Mouse (Mus musculus): Measurements from ENCODE around the gene Zfp266. TPM values are rescaled to one million over a fixed set of nuclear protein-coding genes. Genes with fewer than 3 reads are reported as not detected.

Gene Zfp266
- total and polyA plus RNA-seq, 2 experiments: 2.7 to 28.6 TPM

DNA sequence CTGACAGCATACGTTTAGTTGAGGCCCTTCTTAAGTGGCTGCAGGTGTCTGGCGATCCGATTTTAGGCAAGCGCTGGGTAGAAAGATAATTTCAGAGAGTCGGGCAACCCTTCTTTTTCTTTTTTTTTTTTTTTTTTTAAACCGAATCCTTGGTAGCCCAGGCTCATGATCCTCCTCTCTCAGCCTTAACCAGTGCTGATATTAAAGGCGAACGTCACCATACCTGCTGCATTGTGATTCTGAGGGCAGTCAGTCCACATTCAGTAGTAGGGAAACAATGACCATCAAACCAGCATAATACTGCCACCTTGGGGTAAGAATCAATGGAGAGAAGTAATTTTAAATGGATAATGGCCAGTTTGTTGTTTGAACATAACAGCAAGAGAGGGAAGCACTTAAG is 23.9 kb upstream of the Zfp266 start:
- DNase-seq (ENCODE audit: extremely low read depth, low read depth, low spot score): peak; percentile 81
- no peaks in the 10 kb centered on the region for H3K79me2 ChIP-seq (ENCODE audit: control insufficient read depth, insufficient read depth, low read length)
- H3K4me1 ChIP-seq (ENCODE audit: control insufficient read depth, insufficient read depth, low read length): no peaks in the 10 kb centered on the region; the same call in 1 of the 2 replicates
- no peaks in the 10 kb centered on the region for H3K36me3 ChIP-seq (ENCODE audit: control insufficient read depth, insufficient read depth, low read length)
- 10% methylated on average over 8 of the region's 8 CpGs for WGBS
- no peak overlapping the region; the same call in 1 of the 2 replicates for H3K9ac ChIP-seq (ENCODE audit: low read depth, low read length)
- TF ChIP-seq POLR2A (IDR thresholded peaks at IDR 0.05; ENCODE audit: extremely low read depth, insufficient read depth, low read length) (no peak), CTCF (IDR thresholded peaks at IDR 0.05; ENCODE audit: low read depth, low read length) (peak; percentile 65)
- no peaks in the 10 kb centered on the region for H3K27me3 ChIP-seq (ENCODE audit: control insufficient read depth, insufficient read depth, low read length)
- peak overlapping the region; percentile 73 for H3K27ac ChIP-seq (replicated peaks; ENCODE audit: insufficient read depth, low read depth, low read length)
- peak overlapping the region; percentile 57 for H3K4me3 ChIP-seq (ENCODE audit: insufficient read depth, low read depth, low read length)

DNA sequence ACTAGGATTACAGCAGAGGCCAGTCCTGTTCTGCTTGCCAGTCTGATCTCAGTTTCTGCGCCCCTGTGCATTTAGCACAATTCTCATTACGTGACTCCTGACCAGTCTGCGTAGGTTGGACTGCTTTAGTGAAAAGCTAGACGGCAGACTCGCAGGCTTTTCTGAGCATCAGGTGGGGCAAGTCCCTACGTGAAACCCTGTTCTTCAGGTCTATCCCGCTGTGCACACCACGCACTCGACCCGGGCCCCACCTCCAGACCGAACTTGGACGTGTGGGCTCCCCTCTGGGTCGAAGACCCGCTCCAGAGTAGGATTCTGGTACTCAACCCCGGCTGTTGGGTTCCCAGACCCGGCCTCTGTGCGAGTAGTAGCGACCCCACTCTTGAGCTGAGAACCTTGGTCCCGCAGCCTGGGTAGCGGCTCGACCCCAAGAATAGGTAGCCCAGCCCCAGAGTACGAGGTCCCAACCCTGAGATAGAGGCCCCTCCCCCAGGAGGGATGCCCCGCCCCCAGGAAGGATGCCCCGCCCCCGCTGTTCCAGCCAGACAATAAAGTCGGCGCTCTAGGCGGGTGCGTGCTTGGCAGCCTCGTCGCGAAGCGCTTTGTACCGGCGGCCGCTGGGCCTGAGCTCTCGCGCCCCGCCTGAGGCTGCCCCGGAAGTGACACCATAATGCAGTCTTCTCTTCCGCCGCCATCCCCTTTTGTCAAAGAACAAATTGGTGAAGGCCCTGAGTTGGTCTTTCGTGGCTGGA is 23.0 kb upstream of the Zfp266 start:
- Histone ChIP-seq H3K4me1 (ENCODE audit: control insufficient read depth, insufficient read depth, low read length) (no peaks in the 10 kb centered on the region; the same call in 1 of the 2 replicates), H3K4me3 (ENCODE audit: insufficient read depth, low read depth, low read length) (peak overlapping the region; percentile 57), H3K27me3 (ENCODE audit: control insufficient read depth, insufficient read depth, low read length) (no peaks in the 10 kb centered on the region), H3K79me2 (ENCODE audit: control insufficient read depth, insufficient read depth, low read length) (no peaks in the 10 kb centered on the region), H3K27ac (replicated peaks; ENCODE audit: insufficient read depth, low read depth, low read length) (peak overlapping the region; percentile 85), H3K9ac (ENCODE audit: low read depth, low read length) (peak overlapping the region; percentile 64), H3K36me3 (ENCODE audit: control insufficient read depth, insufficient read depth, low read length) (no peaks in the 10 kb centered on the region)
- WGBS: 4% methylated on average over 43 of the region's 43 CpGs
- peak; percentile 77 for DNase-seq (ENCODE audit: extremely low read depth, low read depth, low spot score)
- TF ChIP-seq CTCF (IDR thresholded peaks at IDR 0.05; ENCODE audit: low read depth, low read length) (0 out of 2 replicates have a peak, but pooled peaks have one; percentile 2), POLR2A (IDR thresholded peaks at IDR 0.05; ENCODE audit: extremely low read depth, insufficient read depth, low read length) (0 out of 2 replicates have a peak, but pooled peaks have one; percentile 16)

DNA sequence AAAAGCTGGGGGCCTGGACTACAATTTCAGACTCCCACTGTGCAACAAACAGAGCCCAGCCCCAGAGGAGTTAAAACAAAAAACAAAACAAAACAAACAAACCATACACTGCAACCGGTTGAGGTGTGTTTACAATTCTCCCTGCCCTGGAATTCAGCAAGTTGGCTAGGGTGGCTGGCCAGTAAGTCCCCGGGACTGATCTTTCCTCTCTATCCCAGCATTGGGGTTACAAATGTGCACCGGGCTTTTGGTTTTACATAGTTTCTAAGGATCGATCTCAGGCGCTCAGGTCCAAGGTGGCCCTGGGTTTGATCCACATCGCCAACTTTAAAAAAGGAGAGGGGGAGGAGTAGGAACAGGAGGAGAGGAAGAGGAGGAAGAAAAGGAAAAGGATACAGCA is 22.3 kb upstream of the Zfp266 start:
- Histone ChIP-seq H3K79me2 (ENCODE audit: control insufficient read depth, insufficient read depth, low read length) (no peaks in the 10 kb centered on the region), H3K4me3 (ENCODE audit: insufficient read depth, low read depth, low read length) (peak overlapping the region; percentile 57; the same call in 1 of the 2 replicates), H3K4me1 (ENCODE audit: control insufficient read depth, insufficient read depth, low read length) (no peaks in the 10 kb centered on the region; the same call in 1 of the 2 replicates), H3K9ac (ENCODE audit: low read depth, low read length) (no peak overlapping the region), H3K27ac (replicated peaks; ENCODE audit: insufficient read depth, low read depth, low read length) (no peak overlapping the region; the same call in none of the 2 replicates), H3K36me3 (ENCODE audit: control insufficient read depth, insufficient read depth, low read length) (no peaks in the 10 kb centered on the region), H3K27me3 (ENCODE audit: control insufficient read depth, insufficient read depth, low read length) (no peaks in the 10 kb centered on the region)
- DNase-seq (ENCODE audit: extremely low read depth, low read depth, low spot score): peak; percentile 59
- WGBS: 14% methylated on average over 6 of the region's 6 CpGs
- TF ChIP-seq CTCF (IDR thresholded peaks at IDR 0.05; ENCODE audit: low read depth, low read length) (no peak), POLR2A (IDR thresholded peaks at IDR 0.05; ENCODE audit: extremely low read depth, insufficient read depth, low read length) (no peak)

DNA sequence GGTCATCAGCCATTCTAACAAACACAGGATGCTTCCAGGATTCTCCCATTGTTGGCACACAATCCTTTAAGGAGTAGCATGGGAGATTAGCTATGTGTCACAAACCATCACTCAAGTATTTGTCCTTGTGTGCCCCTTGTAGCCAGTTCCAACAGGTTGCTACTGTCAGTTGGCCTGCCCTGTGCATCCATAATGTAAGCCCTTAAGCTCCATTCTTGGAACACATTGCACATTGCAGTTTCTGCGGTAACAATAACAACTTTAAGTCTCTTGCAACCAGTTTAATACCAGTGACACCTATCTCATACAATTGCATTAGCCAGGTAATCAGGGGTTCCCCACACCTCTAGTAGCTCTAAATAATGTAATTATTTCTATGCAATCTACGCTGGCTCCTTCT is 15.4 kb upstream of the Zfp266 start:
- H3K9ac ChIP-seq (ENCODE audit: low read depth, low read length): no peak overlapping the region
- no peak overlapping the region for H3K27ac ChIP-seq (replicated peaks; ENCODE audit: insufficient read depth, low read depth, low read length)
- no peaks in the 10 kb centered on the region for H3K79me2 ChIP-seq (ENCODE audit: control insufficient read depth, insufficient read depth, low read length)
- TF ChIP-seq POLR2A (IDR thresholded peaks at IDR 0.05; ENCODE audit: extremely low read depth, insufficient read depth, low read length): no peak
- TF ChIP-seq CTCF (IDR thresholded peaks at IDR 0.05; ENCODE audit: low read depth, low read length): no peak
- no peak overlapping the region for H3K4me3 ChIP-seq (ENCODE audit: insufficient read depth, low read depth, low read length)
- no peaks in the 10 kb centered on the region for H3K4me1 ChIP-seq (ENCODE audit: control insufficient read depth, insufficient read depth, low read length)
- no peaks in the 10 kb centered on the region for H3K27me3 ChIP-seq (ENCODE audit: control insufficient read depth, insufficient read depth, low read length)
- H3K36me3 ChIP-seq (ENCODE audit: control insufficient read depth, insufficient read depth, low read length): no peaks in the 10 kb centered on the region
- WGBS: 95% methylated on average over 2 of the region's 2 CpGs
- no peak for DNase-seq (ENCODE audit: extremely low read depth, low read depth, low spot score)

DNA sequence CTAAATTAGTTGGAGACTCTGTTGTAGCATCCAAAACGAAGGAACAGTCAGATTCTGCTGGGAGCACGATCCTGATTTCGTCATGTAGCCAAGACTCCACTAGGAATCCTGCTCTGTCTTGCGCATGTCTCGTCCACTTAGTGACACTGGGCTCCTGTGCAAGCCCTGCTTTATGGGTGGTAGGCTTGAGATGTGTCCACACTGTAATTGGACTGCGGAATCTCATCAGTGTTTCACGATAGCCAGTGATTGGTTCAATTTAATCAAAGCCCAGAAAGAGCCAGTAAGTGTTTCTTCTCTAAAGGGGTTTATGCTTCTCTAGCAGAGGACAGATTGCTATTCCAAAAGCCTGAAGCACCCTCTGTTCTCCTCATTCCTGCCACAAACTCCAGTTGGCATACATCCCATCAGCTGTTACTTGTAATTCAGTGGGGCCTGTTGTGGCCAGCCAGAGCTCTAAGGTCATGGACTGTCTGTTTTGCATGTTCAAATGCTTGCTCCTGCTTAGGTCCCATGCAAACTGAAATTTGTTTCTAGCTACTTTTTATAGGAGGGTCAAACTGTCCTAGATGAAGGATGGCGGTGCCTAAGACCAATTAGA is 13.2 kb upstream of the Zfp266 start:
- Histone ChIP-seq H3K36me3 (ENCODE audit: control insufficient read depth, insufficient read depth, low read length) (no peaks in the 10 kb centered on the region), H3K9ac (ENCODE audit: low read depth, low read length) (no peak overlapping the region), H3K27me3 (ENCODE audit: control insufficient read depth, insufficient read depth, low read length) (no peaks in the 10 kb centered on the region), H3K27ac (replicated peaks; ENCODE audit: insufficient read depth, low read depth, low read length) (no peak overlapping the region), H3K4me1 (ENCODE audit: control insufficient read depth, insufficient read depth, low read length) (no peaks in the 10 kb centered on the region), H3K79me2 (ENCODE audit: control insufficient read depth, insufficient read depth, low read length) (no peaks in the 10 kb centered on the region), H3K4me3 (ENCODE audit: insufficient read depth, low read depth, low read length) (no peak overlapping the region)
- TF ChIP-seq POLR2A (IDR thresholded peaks at IDR 0.05; ENCODE audit: extremely low read depth, insufficient read depth, low read length): no peak
- no peak for TF ChIP-seq CTCF (IDR thresholded peaks at IDR 0.05; ENCODE audit: low read depth, low read length)
- 80% methylated on average over 8 of the region's 8 CpGs for WGBS
- DNase-seq (ENCODE audit: extremely low read depth, low read depth, low spot score): no peak

Data from liver, adult 2 months (tissue).